Mouse (Mus musculus) brain, embryonic 14.5 days (tissue): ENCODE data around the gene Mertk.

Experiments used
- CTCF ChIP-seq: fragments of 200-500 bp; IDR thresholded peaks from 2 replicates; pipeline ENCODE4 v1.5.1; 2012; ENCODE audit warnings: inconsistent platforms, mild to moderate bottlenecking, moderate library complexity, borderline replicate concordance; ENCODE audit not compliant: insufficient read depth, insufficient read length; ENCODE audit errors: extremely low read depth
- POLR2A ChIP-seq: fragments of 200-500 bp; IDR thresholded peaks from 2 replicates; pipeline ENCODE4 v1.6.1; 2012; ENCODE audit warnings: mild to moderate bottlenecking, inconsistent platforms, borderline replicate concordance; ENCODE audit not compliant: poor library complexity, insufficient read depth, insufficient read length, severe bottlenecking; ENCODE audit errors: extremely low read depth

DNA sequence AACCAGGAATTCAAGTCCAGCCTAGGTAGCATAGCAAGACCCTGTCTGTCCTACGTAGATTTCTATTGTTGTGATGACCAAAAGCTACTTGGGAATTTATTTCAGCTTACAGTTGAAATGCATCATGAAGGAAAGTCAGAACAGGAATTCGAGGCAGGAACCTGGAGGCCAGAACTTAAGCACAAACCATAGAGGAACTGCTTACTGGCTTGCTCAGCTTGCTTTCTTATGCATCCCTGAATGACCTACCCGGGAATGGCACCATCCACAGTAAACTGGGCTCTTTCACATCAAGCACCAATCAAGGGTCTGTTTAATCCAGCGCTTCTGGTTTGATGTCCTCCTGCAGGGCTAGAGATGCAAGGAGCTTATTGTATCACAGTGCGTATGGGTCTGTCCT, 1.2 kb upstream of the Mertk start:
- TF ChIP-seq CTCF (no peak), POLR2A (no peak)
